Mouse (Mus musculus): ENCODE measurements at regions not wholly inside any gene's neighbourhood (a gene's known extent, or its start where the extent isn't known, plus 50 kb on each side); places are given as distances from the start of the nearest gene placed in this dataset.
"Not testable (repeated sequence)": the region's sequence is repeated elsewhere in the genome, so short reads cannot be mapped to it uniquely, and the experiment has no call there.

- DNase-seq (ENCODE audit: low spot score in 2 of 2) = no peak
Measured at GRCm38 (mm10) chr15:92997933-92998332, 277.0 kb downstream of the Gxylt1 start.

DNA sequence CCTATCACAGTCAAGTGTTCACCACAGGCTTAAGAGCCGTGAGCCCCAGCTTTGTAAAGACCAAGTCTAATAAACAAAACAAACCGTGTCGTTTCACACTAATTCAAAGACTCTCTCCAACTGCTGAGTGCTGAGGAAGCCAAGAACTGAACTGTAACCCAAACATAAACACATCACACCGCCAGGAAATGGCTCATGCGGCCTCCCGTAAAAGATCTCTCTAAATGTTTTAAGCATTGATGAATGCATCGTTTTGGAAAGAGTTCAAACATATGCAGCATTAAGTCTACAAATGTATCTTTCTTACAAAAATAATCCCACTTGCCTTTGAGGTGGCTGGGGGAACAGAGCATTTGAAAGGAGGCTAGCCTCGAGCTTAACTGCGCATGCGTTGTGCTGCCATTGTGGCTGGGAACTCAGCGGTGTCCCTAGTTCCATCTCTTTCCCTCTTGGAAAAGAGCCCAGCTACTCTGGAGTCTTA is 280.7 kb downstream of the Gxylt1 start:
- DNase-seq (ENCODE audit: low spot score in 2 of 2) = peak in 1 of 2 experiments; percentile 19

DNA sequence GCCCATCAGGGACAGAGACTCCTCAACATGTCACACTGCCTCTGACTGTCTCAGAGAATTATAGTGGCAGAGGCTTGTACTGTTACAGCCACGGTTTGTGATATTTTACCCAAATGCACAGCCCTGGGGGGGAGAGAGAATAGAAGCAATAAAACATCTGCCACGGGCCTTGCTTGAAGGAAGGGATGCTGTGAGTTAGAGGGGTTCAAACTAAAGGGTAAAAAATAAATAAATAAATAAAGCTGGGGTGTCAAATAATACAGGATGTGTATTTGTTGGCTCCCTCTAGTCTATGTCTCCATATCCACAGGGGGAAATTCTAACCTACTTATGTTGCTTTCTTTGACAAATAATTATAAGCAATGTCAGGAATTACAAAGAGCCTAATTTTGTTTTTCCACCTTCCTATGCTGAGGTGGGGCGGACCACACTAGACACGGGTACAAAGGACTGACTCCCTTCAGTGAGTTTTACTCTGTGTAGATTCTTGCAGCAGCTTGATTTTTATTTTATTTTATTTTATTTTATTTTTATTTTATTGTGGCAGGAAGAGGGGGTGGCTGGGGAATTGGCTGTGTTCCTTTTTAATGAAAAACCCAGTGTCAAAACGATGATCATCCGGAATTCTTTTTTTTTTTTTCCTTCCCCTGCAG is 281.3 kb downstream of the Gxylt1 start:
- no peak for DNase-seq (ENCODE audit: low spot score in 2 of 2)

GRCm38 (mm10) chr15:92975774-92976173 is 299.2 kb downstream of the Gxylt1 start:
- peak; percentile 63 to 68 for DNase-seq (ENCODE audit: low spot score in 2 of 2)

GRCm38 (mm10) chr15:92974931-92975330 is 300.0 kb downstream of the Gxylt1 start:
- DNase-seq (ENCODE audit: low spot score in 2 of 2) = peak; percentile 54 to 76

DNA sequence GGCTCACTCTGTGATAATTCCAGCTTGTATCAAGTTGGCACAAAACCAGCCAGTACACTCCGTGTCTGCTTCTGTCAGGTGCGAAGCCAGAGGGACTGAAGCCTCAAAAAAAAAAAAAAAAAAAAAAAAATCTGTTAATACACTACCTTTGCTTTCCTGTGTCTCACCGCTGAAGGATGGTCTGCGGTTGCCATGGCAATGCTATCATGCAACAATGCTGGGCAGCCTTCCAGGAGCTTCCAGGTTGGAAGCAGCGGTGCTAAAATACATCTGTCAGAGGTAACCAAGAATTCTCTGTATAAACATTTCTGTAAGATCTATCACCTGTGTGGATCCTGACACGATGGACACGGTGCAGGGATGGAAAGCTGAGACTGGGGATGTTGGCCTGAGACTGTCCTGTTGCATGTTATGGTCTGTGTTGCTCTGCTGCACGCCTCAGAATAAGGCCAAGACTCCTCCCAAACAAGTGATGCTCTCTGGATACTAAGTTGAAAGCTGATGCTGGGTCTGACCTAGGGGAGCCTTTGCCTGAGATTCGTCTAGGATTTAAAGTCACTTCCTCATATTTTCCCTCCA is 301.2 kb downstream of the Gxylt1 start:
- DNase-seq (ENCODE audit: low spot score in 2 of 2) = peak in 1 of 2 experiments; percentile 25

DNA sequence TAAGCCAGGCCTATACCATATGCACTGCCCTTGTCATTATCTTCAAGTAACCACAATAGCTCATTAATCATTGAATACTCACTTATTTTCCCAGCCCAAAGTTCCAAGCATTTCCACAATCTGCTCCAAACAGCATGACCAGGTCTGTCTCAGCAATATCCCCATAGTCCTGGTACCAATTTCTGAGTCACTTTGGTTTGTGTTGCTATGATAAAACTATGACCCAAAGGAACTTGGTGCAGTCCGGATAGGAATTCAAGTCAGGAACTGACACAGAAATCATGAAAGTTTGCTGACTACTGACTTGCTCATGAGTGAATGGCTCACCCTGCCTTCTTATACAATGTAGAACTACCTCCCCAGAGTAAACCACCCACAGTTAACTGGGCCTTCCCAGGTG is 309.4 kb downstream of the Gxylt1 start:
- DNase-seq (ENCODE audit: low spot score in 2 of 2) = no peak

GRCm38 (mm10) chr15:92964901-92965300 is 310.1 kb downstream of the Gxylt1 start:
- no peak for DNase-seq (ENCODE audit: low spot score in 2 of 2)

- DNase-seq (ENCODE audit: low spot score in 2 of 2) = no peak
Measured at GRCm38 (mm10) chr15:92964131-92964530, 310.8 kb downstream of the Gxylt1 start.

DNA sequence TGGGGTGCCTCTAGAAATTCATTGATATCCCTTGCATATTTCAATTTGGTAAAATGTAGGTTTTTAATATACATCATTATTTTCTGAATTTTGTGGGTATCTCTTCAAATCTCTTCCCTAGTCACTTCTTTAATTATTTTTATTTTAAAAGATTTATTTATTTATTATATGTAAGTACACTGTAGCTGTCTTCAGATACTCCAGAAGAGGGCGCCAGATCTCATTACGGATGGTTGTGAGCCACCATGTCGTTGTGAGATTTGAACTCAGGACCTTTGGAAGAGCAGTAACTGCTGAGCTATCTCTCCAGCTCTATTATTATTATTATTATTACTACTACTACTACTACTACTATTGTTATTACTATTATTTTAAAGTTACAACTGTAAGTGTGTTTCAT is 324.1 kb downstream of the Gxylt1 start:
- not testable (repeated sequence) for DNase-seq (ENCODE audit: low spot score in 2 of 2)

DNA sequence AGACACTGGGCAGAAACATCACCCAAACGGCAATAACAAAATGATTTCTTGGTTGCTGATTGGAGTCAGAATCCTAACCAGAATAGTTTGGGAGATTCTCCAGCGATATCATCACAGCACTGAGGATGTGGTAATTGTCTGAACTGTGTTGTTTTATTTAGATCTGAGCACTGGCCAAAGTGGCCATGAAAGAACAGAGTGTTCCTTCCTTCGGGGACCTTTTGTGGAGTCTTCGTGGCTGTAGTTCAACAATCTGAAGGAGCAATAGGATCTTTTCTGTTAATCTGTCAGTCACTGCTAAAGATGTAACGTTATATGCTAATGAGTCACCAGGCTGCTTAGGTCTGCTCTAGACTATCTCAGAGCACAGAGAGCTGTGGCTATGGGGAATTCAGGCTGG is 328.8 kb downstream of the Gxylt1 start:
- no peak for DNase-seq (ENCODE audit: low spot score in 2 of 2)

- no peak for DNase-seq (ENCODE audit: low spot score in 2 of 2)
Measured at GRCm38 (mm10) chr15:92903821-92904220, 371.2 kb downstream of the Gxylt1 start.

- DNase-seq (ENCODE audit: low spot score in 2 of 2) = no peak
Measured at GRCm38 (mm10) chr15:92897277-92897676, 377.7 kb downstream of the Gxylt1 start.

DNA sequence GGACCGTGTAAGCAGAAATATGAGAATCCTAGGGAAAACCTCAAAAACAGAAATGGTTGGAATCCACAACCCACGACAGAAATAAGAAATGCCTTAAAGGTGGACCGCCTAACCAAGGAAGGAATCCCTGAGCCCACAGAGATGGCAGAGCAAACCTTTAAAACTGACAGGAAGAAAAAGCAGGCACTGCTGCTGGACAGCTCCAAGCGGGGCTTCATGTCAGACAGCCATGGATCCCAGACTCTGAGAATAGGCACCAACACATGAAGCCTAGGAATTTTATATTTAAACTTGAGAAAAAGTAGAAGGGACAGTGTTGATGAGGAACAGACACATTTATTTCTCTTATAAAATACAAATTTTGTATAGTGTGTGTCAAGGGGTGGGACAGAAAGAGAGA is 379.1 kb downstream of the Gxylt1 start:
- no peak for DNase-seq (ENCODE audit: low spot score in 2 of 2)

- no peak for DNase-seq (ENCODE audit: low spot score in 2 of 2)
Measured at GRCm38 (mm10) chr15:92876438-92876837, 398.5 kb downstream of the Gxylt1 start.

GRCm38 (mm10) chr15:92864106-92864505 is 410.9 kb downstream of the Gxylt1 start:
- DNase-seq (ENCODE audit: low spot score in 2 of 2) = peak in 1 of 2 experiments; percentile 4

- DNase-seq (ENCODE audit: low spot score in 2 of 2) = no peak
Measured at GRCm38 (mm10) chr15:92850854-92851253, 424.1 kb downstream of the Gxylt1 start.

GRCm38 (mm10) chr15:92840035-92840434 is 434.9 kb downstream of the Gxylt1 start:
- no peak for DNase-seq (ENCODE audit: low spot score in 2 of 2)

DNA sequence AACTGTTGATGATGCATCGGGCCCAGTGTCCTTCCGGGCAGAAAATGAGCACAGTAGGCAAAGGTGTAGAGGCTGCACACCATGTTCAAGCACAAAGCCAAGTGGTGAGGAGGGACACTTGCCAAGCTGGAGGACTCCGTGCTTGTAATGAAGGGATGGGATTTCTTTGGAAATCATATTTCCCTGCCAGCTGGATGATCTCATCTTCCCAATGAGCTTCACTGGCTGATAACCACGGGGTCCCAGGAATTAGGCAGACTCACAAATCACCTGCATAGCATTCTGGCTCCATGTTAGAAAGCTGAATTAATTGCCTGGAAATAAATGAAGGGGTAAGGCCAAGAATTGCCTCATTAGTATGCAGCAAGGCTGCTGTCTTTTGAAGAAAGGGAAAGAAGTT is 435.4 kb downstream of the Gxylt1 start:
- DNase-seq (ENCODE audit: low spot score in 2 of 2) = no peak

- no peak for DNase-seq (ENCODE audit: low spot score in 2 of 2)
Measured at GRCm38 (mm10) chr15:92826136-92826535, 429.5 kb downstream of the Pdzrn4 start.
